Mouse (Mus musculus): Measurements from ENCODE around the gene Il31ra. TPM values are rescaled to one million over a fixed set of nuclear protein-coding genes. Genes with fewer than 3 reads are reported as not detected.

Gene Il31ra
- polyA plus RNA-seq, 1 experiment = not detected

DNA sequence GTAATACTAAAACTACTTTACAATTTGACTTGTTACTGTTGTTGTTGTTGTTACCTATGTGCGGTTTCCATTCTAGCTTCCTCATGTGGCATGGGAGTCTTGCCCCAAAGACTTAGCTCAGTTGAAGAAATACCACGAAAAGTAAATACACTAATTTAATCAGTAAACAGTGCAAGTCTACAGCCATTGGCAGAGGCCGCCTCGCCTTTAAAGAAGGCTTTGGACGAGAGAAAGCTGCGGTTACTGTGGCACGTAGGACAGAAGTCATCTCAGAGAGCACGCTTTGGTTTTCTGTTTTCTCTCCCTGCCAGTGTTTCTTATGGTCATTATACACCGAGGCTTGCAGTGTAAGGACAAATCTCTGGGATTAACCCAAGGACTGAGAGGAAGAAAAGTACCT lies 93.7 kb downstream of the Il31ra start:
- Histone ChIP-seq H3K27ac (ENCODE audit: insufficient read depth, low read depth, low read length) (no peak overlapping the region), H3K4me3 (ENCODE audit: insufficient read depth, low read length) (no peak overlapping the region), H3K4me1 (ENCODE audit: control insufficient read depth, insufficient read depth, low read length) (peaks cover 3% of the 10 kb centered on the region; the same call in 1 of the 2 replicates)
- TF ChIP-seq CTCF (IDR thresholded peaks at IDR 0.05; ENCODE audit: low read depth, low read length) = no peak
- no peak for TF ChIP-seq POLR2A (IDR thresholded peaks at IDR 0.05; ENCODE audit: borderline replicate concordance, low read depth, low read length)

- H3K4me1 ChIP-seq (ENCODE audit: control insufficient read depth, insufficient read depth, low read length) = peaks cover 3% of the 10 kb centered on the region; the same call in 1 of the 2 replicates
- TF ChIP-seq POLR2A (IDR thresholded peaks at IDR 0.05; ENCODE audit: borderline replicate concordance, low read depth, low read length) = no peak
- no peak for TF ChIP-seq CTCF (IDR thresholded peaks at IDR 0.05; ENCODE audit: low read depth, low read length)
- H3K4me3 ChIP-seq (ENCODE audit: insufficient read depth, low read length) = no peak overlapping the region
- H3K27ac ChIP-seq (ENCODE audit: insufficient read depth, low read depth, low read length) = no peak overlapping the region
Measured at GRCm38 (mm10) chr13:112500027-112500426, 94.1 kb downstream of the Il31ra start.

GRCm38 (mm10) chr13:112494590-112494989 lies 99.6 kb downstream of the Il31ra start:
- H3K27ac ChIP-seq (ENCODE audit: insufficient read depth, low read depth, low read length) = no peak overlapping the region
- H3K4me1 ChIP-seq (ENCODE audit: control insufficient read depth, insufficient read depth, low read length) = no peaks in the 10 kb centered on the region
- no peak overlapping the region for H3K4me3 ChIP-seq (ENCODE audit: insufficient read depth, low read length)
- TF ChIP-seq CTCF (IDR thresholded peaks at IDR 0.05; ENCODE audit: low read depth, low read length) (no peak), POLR2A (IDR thresholded peaks at IDR 0.05; ENCODE audit: borderline replicate concordance, low read depth, low read length) (no peak)

DNA sequence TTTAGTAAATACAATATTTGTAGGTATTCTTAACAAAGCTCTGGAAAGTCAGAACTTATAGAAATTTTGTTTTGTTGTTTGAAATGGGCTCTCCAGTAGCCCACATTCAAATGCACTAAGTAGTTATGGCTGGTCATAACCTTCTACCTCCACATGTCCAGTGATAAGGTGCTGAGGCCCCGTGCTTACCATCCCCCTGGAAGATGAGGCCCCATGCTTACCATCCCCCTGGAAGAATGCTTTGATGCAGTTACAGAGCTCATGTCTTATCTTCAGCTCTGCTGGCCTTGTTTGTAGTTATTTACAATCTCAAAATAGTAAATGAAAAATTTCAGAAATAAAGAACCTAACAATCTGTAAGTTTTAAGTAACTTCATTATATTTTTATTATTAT lies 101.9 kb downstream of the Il31ra start:
- no peak overlapping the region for H3K27ac ChIP-seq (ENCODE audit: insufficient read depth, low read depth, low read length)
- H3K4me1 ChIP-seq (ENCODE audit: control insufficient read depth, insufficient read depth, low read length) = no peaks in the 10 kb centered on the region
- H3K4me3 ChIP-seq (ENCODE audit: insufficient read depth, low read length) = no peak overlapping the region
- no peak for TF ChIP-seq POLR2A (IDR thresholded peaks at IDR 0.05; ENCODE audit: borderline replicate concordance, low read depth, low read length)
- TF ChIP-seq CTCF (IDR thresholded peaks at IDR 0.05; ENCODE audit: low read depth, low read length) = no peak

DNA sequence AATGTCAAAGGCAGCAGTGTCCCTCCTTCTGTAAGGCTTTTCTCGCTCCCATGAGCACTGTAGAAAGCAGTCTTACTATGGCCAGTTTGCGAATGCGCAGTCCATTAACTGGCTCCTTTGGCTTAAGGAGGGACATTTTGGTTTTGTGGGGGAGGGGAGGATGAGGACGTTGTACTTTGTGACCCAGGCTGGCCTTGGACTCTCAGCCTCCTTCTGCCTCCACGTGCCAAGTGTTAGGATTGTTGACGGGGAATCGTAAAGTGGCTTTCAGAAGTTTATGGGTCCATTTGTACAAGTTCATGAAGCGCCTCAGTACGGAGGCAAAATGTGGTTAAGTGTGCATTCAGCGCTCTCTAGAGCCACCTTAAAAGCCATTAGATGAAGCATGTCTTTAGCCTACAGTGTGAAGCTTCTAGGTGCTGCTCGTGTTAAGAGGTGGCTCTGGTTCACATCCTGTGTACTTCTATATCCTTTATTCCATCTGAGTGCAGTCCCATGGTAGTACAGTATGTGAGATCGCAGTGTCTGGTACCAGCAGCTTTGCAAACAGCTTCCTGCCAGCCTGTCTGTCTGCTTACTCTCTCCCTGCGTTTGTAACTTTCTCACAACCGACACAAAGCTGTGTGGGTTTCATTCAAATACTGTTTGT lies 102.4 kb downstream of the Il31ra start:
- no peak overlapping the region for H3K4me3 ChIP-seq (ENCODE audit: insufficient read depth, low read length)
- H3K27ac ChIP-seq (ENCODE audit: insufficient read depth, low read depth, low read length) = no peak overlapping the region
- no peaks in the 10 kb centered on the region for H3K4me1 ChIP-seq (ENCODE audit: control insufficient read depth, insufficient read depth, low read length)
- TF ChIP-seq POLR2A (IDR thresholded peaks at IDR 0.05; ENCODE audit: borderline replicate concordance, low read depth, low read length) = no peak
- no peak for TF ChIP-seq CTCF (IDR thresholded peaks at IDR 0.05; ENCODE audit: low read depth, low read length)

- no peak overlapping the region for H3K4me3 ChIP-seq (ENCODE audit: insufficient read depth, low read length)
- no peak for TF ChIP-seq POLR2A (IDR thresholded peaks at IDR 0.05; ENCODE audit: borderline replicate concordance, low read depth, low read length)
- no peak for TF ChIP-seq CTCF (IDR thresholded peaks at IDR 0.05; ENCODE audit: low read depth, low read length)
- H3K27ac ChIP-seq (ENCODE audit: insufficient read depth, low read depth, low read length) = no peak overlapping the region
- H3K4me1 ChIP-seq (ENCODE audit: control insufficient read depth, insufficient read depth, low read length) = no peaks in the 10 kb centered on the region
Measured at GRCm38 (mm10) chr13:112490036-112490435, 104.1 kb downstream of the Il31ra start.

GRCm38 (mm10) chr13:112486676-112487075 lies 107.5 kb downstream of the Il31ra start:
- H3K27ac ChIP-seq (ENCODE audit: insufficient read depth, low read depth, low read length) = no peak overlapping the region
- no peak for TF ChIP-seq POLR2A (IDR thresholded peaks at IDR 0.05; ENCODE audit: borderline replicate concordance, low read depth, low read length)
- TF ChIP-seq CTCF (IDR thresholded peaks at IDR 0.05; ENCODE audit: low read depth, low read length) = no peak
- no peak overlapping the region for H3K4me3 ChIP-seq (ENCODE audit: insufficient read depth, low read length)
- no peaks in the 10 kb centered on the region for H3K4me1 ChIP-seq (ENCODE audit: control insufficient read depth, insufficient read depth, low read length)

DNA sequence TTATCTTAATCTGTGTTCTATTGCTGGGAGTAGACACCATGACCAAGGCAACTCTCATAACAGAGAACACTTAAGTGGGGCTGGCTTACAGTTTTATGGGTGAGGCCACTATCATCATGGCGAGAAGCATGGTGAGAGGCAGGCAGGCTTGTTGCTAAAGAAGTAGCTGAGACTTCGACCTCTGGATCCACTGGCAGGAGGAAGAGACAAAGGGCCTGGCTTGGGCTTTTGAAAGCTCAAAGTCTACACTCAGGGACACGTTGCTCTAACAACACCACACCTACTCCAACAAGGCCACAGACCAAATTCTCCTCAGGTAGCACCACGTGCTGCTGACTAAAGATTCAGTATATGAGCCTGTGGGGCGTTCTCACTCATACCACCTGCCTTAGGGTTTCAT lies 107.9 kb downstream of the Il31ra start:
- Histone ChIP-seq H3K4me3 (ENCODE audit: insufficient read depth, low read length) (no peak overlapping the region), H3K27ac (ENCODE audit: insufficient read depth, low read depth, low read length) (no peak overlapping the region), H3K4me1 (ENCODE audit: control insufficient read depth, insufficient read depth, low read length) (no peaks in the 10 kb centered on the region)
- TF ChIP-seq POLR2A (IDR thresholded peaks at IDR 0.05; ENCODE audit: borderline replicate concordance, low read depth, low read length) (no peak), CTCF (IDR thresholded peaks at IDR 0.05; ENCODE audit: low read depth, low read length) (no peak)

DNA sequence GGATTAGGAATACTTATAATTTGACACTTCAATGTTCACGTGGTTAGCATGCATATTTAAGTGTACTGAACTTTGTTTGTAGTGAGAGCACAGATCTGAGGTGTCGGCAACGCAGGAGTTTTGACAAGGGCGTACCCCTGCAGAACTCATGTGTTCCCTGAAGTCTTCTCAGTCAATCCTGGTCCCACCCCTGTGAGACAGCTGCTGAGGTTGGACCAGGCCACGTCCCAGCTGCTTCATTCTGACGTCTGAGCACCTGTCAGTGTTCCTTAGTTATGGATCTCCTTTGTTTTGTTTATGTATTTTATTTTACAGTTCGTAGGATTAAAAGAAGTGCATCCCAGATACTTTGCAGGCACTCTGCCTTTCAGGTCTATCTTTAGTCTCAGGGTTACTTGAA lies 111.1 kb downstream of the Il31ra start:
- no peak overlapping the region for H3K27ac ChIP-seq (ENCODE audit: insufficient read depth, low read depth, low read length)
- no peaks in the 10 kb centered on the region for H3K4me1 ChIP-seq (ENCODE audit: control insufficient read depth, insufficient read depth, low read length)
- no peak overlapping the region for H3K4me3 ChIP-seq (ENCODE audit: insufficient read depth, low read length)
- no peak for TF ChIP-seq CTCF (IDR thresholded peaks at IDR 0.05; ENCODE audit: low read depth, low read length)
- no peak for TF ChIP-seq POLR2A (IDR thresholded peaks at IDR 0.05; ENCODE audit: borderline replicate concordance, low read depth, low read length)

GRCm38 (mm10) chr13:112482525-112482924 lies 111.6 kb downstream of the Il31ra start:
- H3K4me1 ChIP-seq (ENCODE audit: control insufficient read depth, insufficient read depth, low read length) = no peaks in the 10 kb centered on the region
- TF ChIP-seq POLR2A (IDR thresholded peaks at IDR 0.05; ENCODE audit: borderline replicate concordance, low read depth, low read length) = no peak
- no peak for TF ChIP-seq CTCF (IDR thresholded peaks at IDR 0.05; ENCODE audit: low read depth, low read length)
- no peak overlapping the region for H3K4me3 ChIP-seq (ENCODE audit: insufficient read depth, low read length)
- H3K27ac ChIP-seq (ENCODE audit: insufficient read depth, low read depth, low read length) = no peak overlapping the region

All from bone marrow macrophage, adult 2 months (primary cell).